Mouse (Mus musculus): Measurements from ENCODE around the gene Atg2a.

- TF ChIP-seq CTCF (conservative IDR thresholded peaks at IDR 0.05; ENCODE audit: insufficient read depth, insufficient read length, low read depth, low read length) (peak; percentile 36; the same call in 1 of the 2 replicates), POLR2A (IDR thresholded peaks at IDR 0.05; ENCODE audit: low read depth, low read length) (no peak)
Observed at GRCm38 (mm10) chr19:6235084-6236052, 6.1 kb upstream of the Atg2a start, which contains the start of gene Ppp2r5b.

Data from kidney, adult 2 months (tissue).